Mouse (Mus musculus): Measurements from ENCODE around the gene Cers2. TPM values are rescaled to one million over a fixed set of nuclear protein-coding genes. Genes with fewer than 3 reads are reported as not detected.

Cers2 gene
- polyA plus RNA-seq, 1 experiment from 2014 or later, result 221 TPM

Other genes with a start within 250 kb of the Cers2 start
- gene Pip5k1a, start 207.9 kb upstream of the Cers2 start, polyA plus RNA-seq (2015; fragmentation: Nextera tagmentation; extraction: Ambion mirVana), result 19.5 and 20.2 TPM in 2 replicates
- 152 and 156 TPM in 2 replicates for gene Vps72, start 203.8 kb upstream of the Cers2 start, polyA plus RNA-seq (2015; fragmentation: Nextera tagmentation; extraction: Ambion mirVana)
- 2.7 and 4.4 TPM in 2 replicates for gene Tmod4, start 190.3 kb upstream of the Cers2 start, polyA plus RNA-seq (2015; fragmentation: Nextera tagmentation; extraction: Ambion mirVana)
- 69.9 and 79.0 TPM in 2 replicates for gene Scnm1, start 180.8 kb upstream of the Cers2 start, polyA plus RNA-seq (2015; fragmentation: Nextera tagmentation; extraction: Ambion mirVana)
- 16.2 and 16.9 TPM in 2 replicates for gene Lysmd1, start 180.7 kb upstream of the Cers2 start, polyA plus RNA-seq (2015; fragmentation: Nextera tagmentation; extraction: Ambion mirVana)
- 4.0 and 5.4 TPM in 2 replicates for gene Tnfaip8l2, start 172.4 kb upstream of the Cers2 start, polyA plus RNA-seq (2015; fragmentation: Nextera tagmentation; extraction: Ambion mirVana)
- gene Sema6c, start 154.3 kb upstream of the Cers2 start, polyA plus RNA-seq (2015; fragmentation: Nextera tagmentation; extraction: Ambion mirVana), result 3.2 and 4.1 TPM in 2 replicates
- 10.0 and 10.2 TPM in 2 replicates for gene Gabpb2, start 96.9 kb upstream of the Cers2 start, polyA plus RNA-seq (2015; fragmentation: Nextera tagmentation; extraction: Ambion mirVana)
- 118 and 123 TPM in 2 replicates for gene Cdc42se1, start 86.1 kb upstream of the Cers2 start, polyA plus RNA-seq (2015; fragmentation: Nextera tagmentation; extraction: Ambion mirVana)
- gene Mllt11, start 82.6 kb upstream of the Cers2 start, polyA plus RNA-seq (2015; fragmentation: Nextera tagmentation; extraction: Ambion mirVana), result 12.0 TPM in 2 replicates
- gene Gm128, start 73.2 kb upstream of the Cers2 start, polyA plus RNA-seq (2015; fragmentation: Nextera tagmentation; extraction: Ambion mirVana), result 0.29 and 0.50 TPM in 2 replicates
- 4.6 and 5.7 TPM in 2 replicates for gene Bnipl, start 63.6 kb upstream of the Cers2 start, polyA plus RNA-seq (2015; fragmentation: Nextera tagmentation; extraction: Ambion mirVana)
- gene Mindy1, start 33.4 kb upstream of the Cers2 start, polyA plus RNA-seq (2015; fragmentation: Nextera tagmentation; extraction: Ambion mirVana), result 41.0 and 47.0 TPM in 2 replicates
- 23.2 and 23.9 TPM in 2 replicates for gene Prune1, start 32.7 kb upstream of the Cers2 start, polyA plus RNA-seq (2015; fragmentation: Nextera tagmentation; extraction: Ambion mirVana)
- 1.7 and 2.0 TPM in 2 replicates for gene Anxa9, start 7.6 kb upstream of the Cers2 start, polyA plus RNA-seq (2015; fragmentation: Nextera tagmentation; extraction: Ambion mirVana)
- 35.4 and 38.4 TPM in 2 replicates for gene Setdb1, start 42.4 kb downstream of the Cers2 start, polyA plus RNA-seq (2015; fragmentation: Nextera tagmentation; extraction: Ambion mirVana)
- not detected in 2 replicates for gene 4930558C23Rik, start 88.0 kb downstream of the Cers2 start, polyA plus RNA-seq (2015; fragmentation: Nextera tagmentation; extraction: Ambion mirVana)
- 52.6 and 52.8 TPM in 2 replicates for gene Arnt, start 119.6 kb downstream of the Cers2 start, polyA plus RNA-seq (2015; fragmentation: Nextera tagmentation; extraction: Ambion mirVana)
- gene Ctsk, start 184.5 kb downstream of the Cers2 start, polyA plus RNA-seq (2015; fragmentation: Nextera tagmentation; extraction: Ambion mirVana), result 5.5 and 12.4 TPM in 2 replicates
- 25.7 and 28.1 TPM in 2 replicates for gene Ctss, start 212.0 kb downstream of the Cers2 start, polyA plus RNA-seq (2015; fragmentation: Nextera tagmentation; extraction: Ambion mirVana)
- not detected in 2 replicates for gene Hormad1, start 244.9 kb downstream of the Cers2 start, polyA plus RNA-seq (2015; fragmentation: Nextera tagmentation; extraction: Ambion mirVana)

Measured in lung, embryonic 16.5 days (tissue).